Mouse (Mus musculus): Measurements from ENCODE around the gene Efna1. TPM values are rescaled to one million over a fixed set of nuclear protein-coding genes. Genes with fewer than 3 reads are reported as not detected.

Gene Efna1
- total RNA-seq, 2 experiments from 2014 or later = 8.4 to 11.4 TPM

GRCm38 (mm10) chr3:89244982-89245687 lies 35.8 kb downstream of the Efna1 start:
- DNase-seq (ENCODE audit: low spot score in 2 of 2) = peak in 1 of 2 experiments; percentile 80

- DNase-seq (ENCODE audit: low spot score in 2 of 2) = no peak
These were observed 36.6 kb downstream of the Efna1 start for GRCm38 (mm10) chr3:89244158-89244981.

GRCm38 (mm10) chr3:89243609-89244008 lies 37.3 kb downstream of the Efna1 start:
- DNase-seq (ENCODE audit: low spot score in 2 of 2) = no peak

- DNase-seq (ENCODE audit: low spot score in 2 of 2) = peak in 1 of 2 experiments; percentile 55
These were observed 38.5 kb downstream of the Efna1 start for GRCm38 (mm10) chr3:89242331-89242895.

GRCm38 (mm10) chr3:89238494-89238893 lies 42.4 kb downstream of the Efna1 start:
- no peak for DNase-seq (ENCODE audit: low spot score in 2 of 2)

GRCm38 (mm10) chr3:89237682-89238081 lies 43.3 kb downstream of the Efna1 start:
- DNase-seq (ENCODE audit: low spot score in 2 of 2) = no peak

- DNase-seq (ENCODE audit: low spot score in 2 of 2) = peak in 1 of 2 experiments; percentile 51
These were observed 44.4 kb downstream of the Efna1 start for GRCm38 (mm10) chr3:89236516-89236915.

- no peak for DNase-seq (ENCODE audit: low spot score in 2 of 2)
These were observed 47.3 kb downstream of the Efna1 start for GRCm38 (mm10) chr3:89233562-89234110.

- no peak for DNase-seq (ENCODE audit: low spot score in 2 of 2)
These were observed 48.3 kb downstream of the Efna1 start for GRCm38 (mm10) chr3:89232614-89233013.

GRCm38 (mm10) chr3:89231772-89232275 lies 49.1 kb downstream of the Efna1 start:
- no peak for DNase-seq (ENCODE audit: low spot score in 2 of 2)

- no peak for DNase-seq (ENCODE audit: low spot score in 2 of 2)
These were observed 49.6 kb downstream of the Efna1 start for GRCm38 (mm10) chr3:89231345-89231744.

- no peak for DNase-seq (ENCODE audit: low spot score in 2 of 2)
These were observed 50.4 kb downstream of the Efna1 start for GRCm38 (mm10) chr3:89230561-89230960.

GRCm38 (mm10) chr3:89229276-89229675 lies 51.7 kb downstream of the Efna1 start:
- DNase-seq (ENCODE audit: low spot score in 2 of 2) = no peak

- no peak for DNase-seq (ENCODE audit: low spot score in 2 of 2)
These were observed 52.1 kb downstream of the Efna1 start, which contains the start of gene Muc1 for GRCm38 (mm10) chr3:89228836-89229235. Muc1 (plus strand) TSS chr3:89229057.

GRCm38 (mm10) chr3:89228180-89228549 lies 52.8 kb downstream of the Efna1 start:
- DNase-seq (ENCODE audit: low spot score in 2 of 2) = peak; percentile 73 to 90

GRCm38 (mm10) chr3:89227307-89228179 lies 53.4 kb downstream of the Efna1 start:
- peak; percentile 93 to 97 for DNase-seq (ENCODE audit: low spot score in 2 of 2)

GRCm38 (mm10) chr3:89226900-89227299 lies 54.0 kb downstream of the Efna1 start, which contains the start of gene Mtx1:
Mtx1 (minus strand) TSS chr3:89227088.
- DNase-seq (ENCODE audit: low spot score in 2 of 2) = no peak

- no peak for DNase-seq (ENCODE audit: low spot score in 2 of 2)
These were observed 54.6 kb downstream of the Efna1 start for GRCm38 (mm10) chr3:89226361-89226760.

GRCm38 (mm10) chr3:89225918-89226317 lies 55.0 kb downstream of the Efna1 start:
- peak in 1 of 2 experiments; percentile 59 for DNase-seq (ENCODE audit: low spot score in 2 of 2)

- no peak for DNase-seq (ENCODE audit: low spot score in 2 of 2)
These were observed 55.6 kb downstream of the Efna1 start for GRCm38 (mm10) chr3:89225321-89225815.

All from layer of hippocampus, adult 18-20 months (tissue).